Mouse (Mus musculus) neural tube, embryonic 15.5 days (tissue): ENCODE measurements around the gene Lyl1. TPM values are rescaled to one million over a fixed set of nuclear protein-coding genes. Genes with fewer than 3 reads are reported as not detected.

ENCODE experiments used
- polyA plus RNA-seq: library from polyadenylated mRNA; unstranded; fragments of >200 nt; fragmentation: Nextera tagmentation; extraction: Ambion mirVana; gene quantifications from 2 replicates; pipeline ENCODE4 v1.2.1, GENCODE M21; 2015

The Lyl1 gene
- polyA plus RNA-seq, 1 experiment from 2014 or later: 3.1 TPM

Other genes with a start within 250 kb of the Lyl1 start
- 20.3 and 33.1 TPM in 2 replicates for gene Ier2, start 38.6 kb upstream of the Lyl1 start, polyA plus RNA-seq
- 66.7 and 75.1 TPM in 2 replicates for gene Trmt1, start 15.2 kb upstream of the Lyl1 start, polyA plus RNA-seq
- gene Nacc1, start 13.6 kb upstream of the Lyl1 start, polyA plus RNA-seq: 12.3 and 14.1 TPM in 2 replicates
- gene G430095P16Rik, start 21.6 kb downstream of the Lyl1 start, polyA plus RNA-seq: 1.4 and 1.8 TPM in 2 replicates
- 60.3 and 70.5 TPM in 2 replicates for gene Nfix, start 98.9 kb downstream of the Lyl1 start, polyA plus RNA-seq
- gene Dand5, start 121.4 kb downstream of the Lyl1 start, polyA plus RNA-seq: 15.7 and 17.2 TPM in 2 replicates
- gene Gadd45gip1, start 130.1 kb downstream of the Lyl1 start, polyA plus RNA-seq: 44.3 and 45.1 TPM in 2 replicates
- gene Rad23a, start 139.2 kb downstream of the Lyl1 start, polyA plus RNA-seq: 71.3 and 98.0 TPM in 2 replicates
- 730 and 802 TPM in 2 replicates for gene Calr, start 145.5 kb downstream of the Lyl1 start, polyA plus RNA-seq
- gene Farsa, start 155.5 kb downstream of the Lyl1 start, polyA plus RNA-seq: 105 and 108 TPM in 2 replicates
- 26.4 and 49.7 TPM in 2 replicates for gene Syce2, start 170.7 kb downstream of the Lyl1 start, polyA plus RNA-seq
- gene Gcdh, start 192.5 kb downstream of the Lyl1 start, polyA plus RNA-seq: 39.8 and 41.3 TPM in 2 replicates
- 0.49 and 1.1 TPM in 2 replicates for gene Klf1, start 200.5 kb downstream of the Lyl1 start, polyA plus RNA-seq
- 5.2 and 7.3 TPM in 2 replicates for gene Dnase2a, start 207.1 kb downstream of the Lyl1 start, polyA plus RNA-seq
- gene Mast1, start 235.9 kb downstream of the Lyl1 start, polyA plus RNA-seq: 60.7 and 74.7 TPM in 2 replicates
- 3.0 and 3.8 TPM in 2 replicates for gene Rtbdn, start 245.5 kb downstream of the Lyl1 start, polyA plus RNA-seq